Mouse (Mus musculus): Measurements from ENCODE around the gene Nfia. TPM values are rescaled to one million over a fixed set of nuclear protein-coding genes. Genes with fewer than 3 reads are reported as not detected.
A peak's percentile ranks its signal among the peaks of the same experiment; 100 is the strongest.

The Nfia gene
- polyA plus RNA-seq, 1 experiment from 2014 or later: 33.7 TPM

- H3K4me1 ChIP-seq (ENCODE audit: control insufficient read depth, insufficient read depth, low read length): peaks cover 15% of the 10 kb centered on the region
- H3K36me3 ChIP-seq (ENCODE audit: control insufficient read depth, insufficient read depth, low read length): no peaks in the 10 kb centered on the region
- no peak for ATAC-seq (replicated peaks; ENCODE audit: insufficient number of reproducible peaks, low FRiP score, low TSS enrichment)
- H3K4me2 ChIP-seq: peak overlapping the region; percentile 57
- 0 out of 2 replicates have a peak overlapping the region, but pooled peaks have one; percentile 16 for H3K9ac ChIP-seq (ENCODE audit: low read depth, low read length)
- H3K27ac ChIP-seq (ENCODE audit: low read depth, low read length): peak overlapping the region; percentile 83
- no peaks in the 10 kb centered on the region for H3K27me3 ChIP-seq (ENCODE audit: control insufficient read depth, insufficient read depth, low read length)
- H3K9me3 ChIP-seq (replicated peaks; ENCODE audit: control insufficient read depth, low read length): no peaks in the 10 kb centered on the region
- 41% methylated on average over 10 of the region's 10 CpGs for WGBS (ENCODE audit: insufficient replicate concordance)
- 0 out of 2 replicates have a peak overlapping the region, but pooled peaks have one; percentile 3 for H3K4me3 ChIP-seq (ENCODE audit: low read depth, low read length)
Measured at GRCm38 (mm10) chr4:97920287-97921079, 147.9 kb downstream of the Nfia start.

- Histone ChIP-seq H3K27me3 (ENCODE audit: control insufficient read depth, insufficient read depth, low read length) (no peaks in the 10 kb centered on the region), H3K27ac (ENCODE audit: low read depth, low read length) (no peak overlapping the region), H3K9ac (ENCODE audit: low read depth, low read length) (no peak overlapping the region), H3K4me2 (no peak overlapping the region), H3K4me3 (ENCODE audit: low read depth, low read length) (no peak overlapping the region), H3K36me3 (ENCODE audit: control insufficient read depth, insufficient read depth, low read length) (no peaks in the 10 kb centered on the region), H3K4me1 (ENCODE audit: control insufficient read depth, insufficient read depth, low read length) (peaks cover 15% of the 10 kb centered on the region), H3K9me3 (replicated peaks; ENCODE audit: control insufficient read depth, low read length) (no peaks in the 10 kb centered on the region)
- ATAC-seq (replicated peaks; ENCODE audit: insufficient number of reproducible peaks, low FRiP score, low TSS enrichment): no peak
Measured at GRCm38 (mm10) chr4:97921682-97922081, 149.1 kb downstream of the Nfia start.

GRCm38 (mm10) chr4:97923248-97923647 lies 150.7 kb downstream of the Nfia start:
- Histone ChIP-seq H3K4me2 (no peak overlapping the region), H3K27ac (ENCODE audit: low read depth, low read length) (no peak overlapping the region), H3K4me3 (ENCODE audit: low read depth, low read length) (no peak overlapping the region), H3K9me3 (replicated peaks; ENCODE audit: control insufficient read depth, low read length) (no peaks in the 10 kb centered on the region), H3K4me1 (ENCODE audit: control insufficient read depth, insufficient read depth, low read length) (peaks cover 12% of the 10 kb centered on the region), H3K9ac (ENCODE audit: low read depth, low read length) (no peak overlapping the region), H3K27me3 (ENCODE audit: control insufficient read depth, insufficient read depth, low read length) (no peaks in the 10 kb centered on the region), H3K36me3 (ENCODE audit: control insufficient read depth, insufficient read depth, low read length) (no peaks in the 10 kb centered on the region)
- ATAC-seq (replicated peaks; ENCODE audit: insufficient number of reproducible peaks, low FRiP score, low TSS enrichment): no peak
- WGBS (ENCODE audit: insufficient replicate concordance): 51% methylated on average over 5 of the region's 5 CpGs

GRCm38 (mm10) chr4:97923876-97924316 lies 151.4 kb downstream of the Nfia start:
- Histone ChIP-seq H3K27ac (ENCODE audit: low read depth, low read length) (no peak overlapping the region), H3K36me3 (ENCODE audit: control insufficient read depth, insufficient read depth, low read length) (no peaks in the 10 kb centered on the region), H3K9me3 (replicated peaks; ENCODE audit: control insufficient read depth, low read length) (no peaks in the 10 kb centered on the region), H3K4me1 (ENCODE audit: control insufficient read depth, insufficient read depth, low read length) (peaks cover 12% of the 10 kb centered on the region), H3K9ac (ENCODE audit: low read depth, low read length) (no peak overlapping the region), H3K4me2 (no peak overlapping the region), H3K4me3 (ENCODE audit: low read depth, low read length) (no peak overlapping the region), H3K27me3 (ENCODE audit: control insufficient read depth, insufficient read depth, low read length) (no peaks in the 10 kb centered on the region)
- ATAC-seq (replicated peaks; ENCODE audit: insufficient number of reproducible peaks, low FRiP score, low TSS enrichment): no peak
- 57% methylated on average over 8 of the region's 8 CpGs for WGBS (ENCODE audit: insufficient replicate concordance)

GRCm38 (mm10) chr4:97924414-97924813 lies 151.9 kb downstream of the Nfia start:
- H3K27me3 ChIP-seq (ENCODE audit: control insufficient read depth, insufficient read depth, low read length): no peaks in the 10 kb centered on the region
- no peak overlapping the region for H3K4me3 ChIP-seq (ENCODE audit: low read depth, low read length)
- H3K9me3 ChIP-seq (replicated peaks; ENCODE audit: control insufficient read depth, low read length): no peaks in the 10 kb centered on the region
- H3K4me2 ChIP-seq: no peak overlapping the region
- H3K9ac ChIP-seq (ENCODE audit: low read depth, low read length): no peak overlapping the region
- peaks cover 12% of the 10 kb centered on the region for H3K4me1 ChIP-seq (ENCODE audit: control insufficient read depth, insufficient read depth, low read length)
- H3K36me3 ChIP-seq (ENCODE audit: control insufficient read depth, insufficient read depth, low read length): no peaks in the 10 kb centered on the region
- H3K27ac ChIP-seq (ENCODE audit: low read depth, low read length): no peak overlapping the region
- 73% methylated on average over 5 of the region's 5 CpGs for WGBS (ENCODE audit: insufficient replicate concordance)
- no peak for ATAC-seq (replicated peaks; ENCODE audit: insufficient number of reproducible peaks, low FRiP score, low TSS enrichment)

- Histone ChIP-seq H3K4me2 (no peak overlapping the region), H3K4me1 (ENCODE audit: control insufficient read depth, insufficient read depth, low read length) (peaks cover 12% of the 10 kb centered on the region), H3K9ac (ENCODE audit: low read depth, low read length) (no peak overlapping the region), H3K9me3 (replicated peaks; ENCODE audit: control insufficient read depth, low read length) (no peaks in the 10 kb centered on the region), H3K27ac (ENCODE audit: low read depth, low read length) (no peak overlapping the region), H3K4me3 (ENCODE audit: low read depth, low read length) (no peak overlapping the region), H3K36me3 (ENCODE audit: control insufficient read depth, insufficient read depth, low read length) (no peaks in the 10 kb centered on the region), H3K27me3 (ENCODE audit: control insufficient read depth, insufficient read depth, low read length) (no peaks in the 10 kb centered on the region)
- WGBS (ENCODE audit: insufficient replicate concordance): 89% methylated on average over 3 of the region's 3 CpGs
- ATAC-seq (replicated peaks; ENCODE audit: insufficient number of reproducible peaks, low FRiP score, low TSS enrichment): no peak
Measured at GRCm38 (mm10) chr4:97924855-97925254, 152.3 kb downstream of the Nfia start.

GRCm38 (mm10) chr4:97925644-97926043 lies 153.1 kb downstream of the Nfia start:
- ATAC-seq (replicated peaks; ENCODE audit: insufficient number of reproducible peaks, low FRiP score, low TSS enrichment): no peak
- no peak overlapping the region for H3K4me2 ChIP-seq
- peaks cover 10% of the 10 kb centered on the region for H3K4me1 ChIP-seq (ENCODE audit: control insufficient read depth, insufficient read depth, low read length)
- H3K36me3 ChIP-seq (ENCODE audit: control insufficient read depth, insufficient read depth, low read length): no peaks in the 10 kb centered on the region
- H3K9ac ChIP-seq (ENCODE audit: low read depth, low read length): no peak overlapping the region
- 70% methylated on average over 4 of the region's 4 CpGs for WGBS (ENCODE audit: insufficient replicate concordance)
- H3K27me3 ChIP-seq (ENCODE audit: control insufficient read depth, insufficient read depth, low read length): no peaks in the 10 kb centered on the region
- no peak overlapping the region for H3K27ac ChIP-seq (ENCODE audit: low read depth, low read length)
- no peak overlapping the region for H3K4me3 ChIP-seq (ENCODE audit: low read depth, low read length)
- H3K9me3 ChIP-seq (replicated peaks; ENCODE audit: control insufficient read depth, low read length): no peaks in the 10 kb centered on the region

GRCm38 (mm10) chr4:97926607-97927308 lies 154.2 kb downstream of the Nfia start:
- ATAC-seq (replicated peaks; ENCODE audit: insufficient number of reproducible peaks, low FRiP score, low TSS enrichment): no peak
- no peaks in the 10 kb centered on the region for H3K27me3 ChIP-seq (ENCODE audit: control insufficient read depth, insufficient read depth, low read length)
- H3K9me3 ChIP-seq (replicated peaks; ENCODE audit: control insufficient read depth, low read length): no peaks in the 10 kb centered on the region
- H3K4me2 ChIP-seq: no peak overlapping the region
- no peak overlapping the region for H3K27ac ChIP-seq (ENCODE audit: low read depth, low read length)
- H3K4me1 ChIP-seq (ENCODE audit: control insufficient read depth, insufficient read depth, low read length): peaks cover 11% of the 10 kb centered on the region
- no peaks in the 10 kb centered on the region for H3K36me3 ChIP-seq (ENCODE audit: control insufficient read depth, insufficient read depth, low read length)
- no peak overlapping the region for H3K9ac ChIP-seq (ENCODE audit: low read depth, low read length)
- no peak overlapping the region for H3K4me3 ChIP-seq (ENCODE audit: low read depth, low read length)
- WGBS (ENCODE audit: insufficient replicate concordance): 75% methylated on average over 5 of the region's 5 CpGs

Data from heart, embryonic 11.5 days (tissue).